Mouse (Mus musculus) spleen, adult 2 months (tissue): ENCODE data around the gene Klf16. TPM values are rescaled to one million over a fixed set of nuclear protein-coding genes. Genes with fewer than 3 reads are reported as not detected.
A peak's percentile ranks its signal among the peaks of the same experiment; 100 is the strongest.

Experiments used
- DNase-seq, 2 experiments: peaks; one replicate each; pipeline versions ENCODE4 v3.0.0 to v3.0.0-alpha.2; 2012 to 2021; ENCODE audit warnings: low spot score in 2 of 2, low read depth in 1 of 2
- H3K27ac ChIP-seq: fragments of 200-500 bp; 2 replicates; pipeline ENCODE4 v1.5.1; 2012; ENCODE audit warnings: low read length, inconsistent platforms; ENCODE audit not compliant: insufficient read depth
- H3K27me3 ChIP-seq: fragments of 200-500 bp; 2 replicates; pipeline ENCODE4 v1.6.1; 2012; ENCODE audit warnings: mild to moderate bottlenecking, moderate library complexity, low read length, inconsistent platforms; ENCODE audit not compliant: control insufficient read depth, insufficient read depth
- H3K36me3 ChIP-seq: fragments of 200-500 bp; 2 replicates; pipeline ENCODE4 v1.6.1; 2012; ENCODE audit warnings: mild to moderate bottlenecking, low read length, inconsistent platforms; ENCODE audit not compliant: control insufficient read depth, insufficient read depth
- H3K4me1 ChIP-seq: fragments of 200-500 bp; 2 replicates; pipeline ENCODE4 v1.6.1; 2011; ENCODE audit warnings: inconsistent platforms; ENCODE audit not compliant: control insufficient read depth, insufficient read depth, insufficient read length
- H3K4me3 ChIP-seq: fragments of 200-500 bp; 2 replicates; pipeline ENCODE4 v1.5.1; 2011; ENCODE audit warnings: mild to moderate bottlenecking, inconsistent platforms; ENCODE audit not compliant: insufficient read depth, insufficient read length; ENCODE audit errors: extremely low read depth
- CTCF ChIP-seq: fragments of 200-500 bp; IDR thresholded peaks from 2 replicates; pipeline ENCODE4 v1.5.1; 2011; ENCODE audit warnings: mild to moderate bottlenecking, inconsistent platforms; ENCODE audit not compliant: insufficient read depth, insufficient read length, insufficient replicate concordance; ENCODE audit errors: extremely low read depth
- POLR2A ChIP-seq: fragments of 200-500 bp; IDR thresholded peaks from 2 replicates; pipeline ENCODE4 v1.6.1; 2011; ENCODE audit warnings: low read depth, low read length, inconsistent platforms
- WGBS: fragments of 180-500 bp; shearing (Covaris S2); methylation state at CpG from one replicate; pipeline ENCODE4 v1.1.7; 2018; 5-methylcytosine and 5-hydroxymethylcytosine counted together
- polyA plus RNA-seq: library from polyadenylated mRNA; depleted of rRNA; stranded (reverse); fragments of >200 nt; gene quantifications from 2 replicates; pipeline ENCODE4 v1.2.3, GENCODE M21; 2012

The Klf16 gene
- polyA plus RNA-seq, 1 experiment: 27.9 TPM

GRCm38 (mm10) chr10:80546945-80547344 is 30.2 kb downstream of the Klf16 start:
- TF ChIP-seq POLR2A (no peak), CTCF (no peak)
- WGBS: 85% methylated on average over 4 of the region's 4 CpGs
- no peak for DNase-seq
- Histone ChIP-seq H3K4me3 (no peak overlapping the region), H3K36me3 (peaks cover 81% of the 10 kb centered on the region), H3K27ac (no peak overlapping the region), H3K4me1 (no peaks in the 10 kb centered on the region), H3K27me3 (no peaks in the 10 kb centered on the region)

- WGBS: 87% methylated on average over 8 of the region's 8 CpGs
- H3K27ac ChIP-seq: no peak overlapping the region
- DNase-seq: no peak
- peaks cover 83% of the 10 kb centered on the region for H3K36me3 ChIP-seq
- H3K4me3 ChIP-seq: no peak overlapping the region
- TF ChIP-seq CTCF (no peak), POLR2A (no peak)
- no peaks in the 10 kb centered on the region for H3K4me1 ChIP-seq
- no peaks in the 10 kb centered on the region for H3K27me3 ChIP-seq
These were observed 31.5 kb downstream of the Klf16 start for GRCm38 (mm10) chr10:80545590-80545989.

GRCm38 (mm10) chr10:80543873-80544272 is 33.2 kb downstream of the Klf16 start:
- Histone ChIP-seq H3K4me1 (peaks cover 2% of the 10 kb centered on the region; the same call in 1 of the 2 replicates), H3K27me3 (no peaks in the 10 kb centered on the region), H3K4me3 (no peak overlapping the region), H3K27ac (no peak overlapping the region), H3K36me3 (peaks cover 67% of the 10 kb centered on the region)
- TF ChIP-seq POLR2A: no peak
- TF ChIP-seq CTCF: no peak
- WGBS: 92% methylated on average over 14 of the region's 14 CpGs
- DNase-seq: no peak

GRCm38 (mm10) chr10:80539493-80539892 is 37.6 kb downstream of the Klf16 start:
- TF ChIP-seq POLR2A (no peak), CTCF (no peak)
- Histone ChIP-seq H3K27me3 (no peaks in the 10 kb centered on the region), H3K36me3 (peaks cover 30% of the 10 kb centered on the region), H3K27ac (no peak overlapping the region), H3K4me1 (peaks cover 11% of the 10 kb centered on the region), H3K4me3 (no peak overlapping the region)
- WGBS: 50% methylated on average over 5 of the region's 5 CpGs
- no peak for DNase-seq

DNA sequence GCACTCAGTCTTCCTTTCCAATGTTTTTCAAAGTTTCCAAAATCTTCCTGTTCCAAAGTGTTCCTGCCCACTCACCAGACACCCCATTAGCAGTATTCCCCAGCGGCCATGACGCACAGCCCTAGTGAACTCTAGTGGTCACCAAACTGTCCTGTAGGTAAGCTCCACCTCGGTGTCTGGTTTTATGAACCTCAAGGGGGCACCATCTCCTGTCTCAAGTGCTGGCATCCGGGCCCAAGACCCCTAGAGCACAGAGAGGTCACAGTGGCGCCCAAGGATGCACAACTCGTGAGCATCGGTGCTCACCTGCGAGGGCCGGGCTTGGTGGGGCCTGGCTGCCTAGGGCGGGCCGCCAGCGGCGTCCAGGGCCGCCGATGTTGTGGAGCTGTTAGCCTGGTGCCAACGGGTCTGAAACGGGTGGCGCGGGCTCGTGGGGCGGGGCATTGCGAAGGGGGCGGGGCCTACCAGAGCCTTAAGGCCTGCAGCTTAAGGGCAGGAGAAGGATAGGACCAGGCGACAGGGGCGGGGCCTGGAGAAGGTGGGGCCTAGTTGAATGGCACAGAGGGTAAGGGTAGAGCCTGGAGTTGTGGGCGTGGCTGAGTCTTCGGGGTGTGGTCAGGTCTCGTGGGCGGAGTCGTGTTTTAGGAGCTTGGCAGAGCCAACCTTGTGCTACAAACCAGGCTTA is 38.3 kb downstream of the Klf16 start, which contains the start of gene Atp8b3:
Atp8b3 (minus strand) TSS at position 415 of the 685 bp plus-strand sequence.
- Histone ChIP-seq H3K27ac (no peak within 1 kb of the TSS), H3K4me1 (peaks cover 11% of the 10 kb centered on the region), H3K27me3 (no peaks in the 10 kb centered on the region), H3K36me3 (peaks cover 23% of the 10 kb centered on the region), H3K4me3 (peak within 1 kb of the TSS; percentile 44; the same call in 1 of the 2 replicates)
- WGBS: 3% methylated on average over 30 of the region's 30 CpGs
- TF ChIP-seq CTCF: peak; percentile 6; the same call in 1 of the 2 replicates
- TF ChIP-seq POLR2A: no peak
- DNase-seq: peak; percentile 81 to 82

DNA sequence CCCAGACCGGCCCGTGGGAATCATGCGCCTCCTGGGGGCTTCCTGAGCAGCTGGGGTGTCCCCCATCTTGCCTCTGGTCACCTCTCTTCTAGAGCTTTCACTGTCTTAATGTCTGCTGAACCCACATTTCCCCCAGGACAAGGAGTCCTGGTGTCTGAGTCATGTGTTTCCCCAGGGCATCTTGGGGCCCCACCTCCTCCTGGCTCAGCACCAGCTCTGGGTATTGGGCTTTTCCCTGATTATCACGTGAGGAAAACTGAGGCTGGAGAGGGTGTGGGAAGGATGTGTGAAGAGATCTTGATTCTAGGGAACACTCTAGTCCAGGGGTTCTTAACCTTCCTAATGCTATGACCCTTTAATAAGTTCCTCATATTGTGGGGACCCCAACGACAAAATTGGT is 38.9 kb downstream of the Klf16 start:
- no peak for TF ChIP-seq POLR2A
- TF ChIP-seq CTCF: no peak
- Histone ChIP-seq H3K4me3 (no peak overlapping the region), H3K36me3 (peaks cover 17% of the 10 kb centered on the region), H3K27me3 (no peaks in the 10 kb centered on the region), H3K27ac (no peak overlapping the region), H3K4me1 (peaks cover 11% of the 10 kb centered on the region)
- WGBS: 41% methylated on average over 5 of the region's 5 CpGs
- no peak for DNase-seq

GRCm38 (mm10) chr10:80535711-80536110 is 41.4 kb downstream of the Klf16 start:
- TF ChIP-seq POLR2A (no peak), CTCF (no peak)
- Histone ChIP-seq H3K27me3 (no peaks in the 10 kb centered on the region), H3K4me3 (peak overlapping the region; percentile 24; the same call in 1 of the 2 replicates), H3K4me1 (peaks cover 11% of the 10 kb centered on the region), H3K27ac (no peak overlapping the region), H3K36me3 (no peaks in the 10 kb centered on the region)
- no peak for DNase-seq
- WGBS: 39% methylated on average over 13 of the region's 13 CpGs
